Mouse (Mus musculus): ENCODE data around the gene Tmem98.

The Tmem98 gene

GRCm38 (mm10) chr11:80791677-80792432 lies 18.1 kb upstream of the Tmem98 start:
- DNase-seq (ENCODE audit: low spot score in 2 of 2) = no peak

GRCm38 (mm10) chr11:80793386-80793785 lies 16.6 kb upstream of the Tmem98 start:
- no peak for DNase-seq (ENCODE audit: low spot score in 2 of 2)

- no peak for DNase-seq (ENCODE audit: low spot score in 2 of 2)
Observed at GRCm38 (mm10) chr11:80794290-80794689, 15.7 kb upstream of the Tmem98 start.

GRCm38 (mm10) chr11:80795431-80795830 lies 14.5 kb upstream of the Tmem98 start:
- DNase-seq (ENCODE audit: low spot score in 2 of 2) = no peak

GRCm38 (mm10) chr11:80799979-80800378 lies 10.0 kb upstream of the Tmem98 start:
- DNase-seq (ENCODE audit: low spot score in 2 of 2) = no peak

GRCm38 (mm10) chr11:80802706-80803105 lies 7.3 kb upstream of the Tmem98 start:
- DNase-seq (ENCODE audit: low spot score in 2 of 2) = no peak

- no peak for DNase-seq (ENCODE audit: low spot score in 2 of 2)
Observed at GRCm38 (mm10) chr11:80808551-80809070, 1.4 kb upstream of the Tmem98 start.

- DNase-seq (ENCODE audit: low spot score in 2 of 2) = no peak
Observed at GRCm38 (mm10) chr11:80809666-80809992, 346 bp upstream of the Tmem98 start.

GRCm38 (mm10) chr11:80811156-80811555 lies 1.2 kb downstream of the Tmem98 start:
- no peak for DNase-seq (ENCODE audit: low spot score in 2 of 2)

GRCm38 (mm10) chr11:80815354-80815753 lies 5.4 kb downstream of the Tmem98 start:
- no peak for DNase-seq (ENCODE audit: low spot score in 2 of 2)

- DNase-seq (ENCODE audit: low spot score in 2 of 2) = peak; percentile 19 to 26
Observed at GRCm38 (mm10) chr11:80818060-80818697, 8.2 kb downstream of the Tmem98 start.

GRCm38 (mm10) chr11:80820085-80820484 lies 10.1 kb downstream of the Tmem98 start:
- no peak for DNase-seq (ENCODE audit: low spot score in 2 of 2)

GRCm38 (mm10) chr11:80821296-80821695 lies 11.3 kb downstream of the Tmem98 start:
- no peak for DNase-seq (ENCODE audit: low spot score in 2 of 2)

- DNase-seq (ENCODE audit: low spot score in 2 of 2) = no peak
Observed at GRCm38 (mm10) chr11:80821794-80822193, 11.8 kb downstream of the Tmem98 start.

GRCm38 (mm10) chr11:80835395-80835794 lies 25.4 kb downstream of the Tmem98 start:
- DNase-seq (ENCODE audit: low spot score in 2 of 2) = no peak

- DNase-seq (ENCODE audit: low spot score in 2 of 2) = no peak
Observed at GRCm38 (mm10) chr11:80835841-80836240, 25.9 kb downstream of the Tmem98 start.

- no peak for DNase-seq (ENCODE audit: low spot score in 2 of 2)
Observed at GRCm38 (mm10) chr11:80838724-80839123, 28.7 kb downstream of the Tmem98 start.

- DNase-seq (ENCODE audit: low spot score in 2 of 2) = no peak
Observed at GRCm38 (mm10) chr11:80843435-80843834, 33.5 kb downstream of the Tmem98 start.

- no peak for DNase-seq (ENCODE audit: low spot score in 2 of 2)
Observed at GRCm38 (mm10) chr11:80845486-80845885, 35.5 kb downstream of the Tmem98 start.

GRCm38 (mm10) chr11:80846115-80846514 lies 36.1 kb downstream of the Tmem98 start:
- no peak for DNase-seq (ENCODE audit: low spot score in 2 of 2)

GRCm38 (mm10) chr11:80848131-80848530 lies 38.2 kb downstream of the Tmem98 start:
- DNase-seq (ENCODE audit: low spot score in 2 of 2) = no peak

GRCm38 (mm10) chr11:80851859-80852258 lies 41.9 kb downstream of the Tmem98 start:
- no peak for DNase-seq (ENCODE audit: low spot score in 2 of 2)

GRCm38 (mm10) chr11:80853014-80853413 lies 43.0 kb downstream of the Tmem98 start:
- no peak for DNase-seq (ENCODE audit: low spot score in 2 of 2)
